Mouse (Mus musculus) forebrain, embryonic 12.5 days (tissue): ENCODE measurements around the gene Btrc. TPM values are rescaled to one million over a fixed set of nuclear protein-coding genes. Genes with fewer than 3 reads are reported as not detected.

ENCODE experiments used
- ATAC-seq: fragments of 200-750 bp; cut with Nextera tagmentation; 2 replicates; pipeline ENCODE4 v1.8.0; 2017; ENCODE audit warnings: moderate TSS enrichment; ENCODE audit not compliant: low FRiP score
- H3K27ac ChIP-seq: fragments of 300-500 bp; sonication (generic); 2 replicates; pipeline ENCODE4 v1.5.1; 2016; ENCODE audit warnings: mild to moderate bottlenecking
- H3K27me3 ChIP-seq: fragments of 300-500 bp; sonication (generic); 2 replicates; pipeline ENCODE4 v1.6.1; 2016; ENCODE audit warnings: mild to moderate bottlenecking
- H3K36me3 ChIP-seq: fragments of 300-500 bp; sonication (generic); replicated peaks from 2 replicates; pipeline ENCODE4 v1.6.1; 2016; ENCODE audit warnings: mild to moderate bottlenecking
- H3K4me1 ChIP-seq: fragments of 300-500 bp; sonication (generic); 2 replicates; pipeline ENCODE4 v1.6.1; 2016
- H3K4me2 ChIP-seq: fragments of 300-500 bp; sonication (generic); 2 replicates; pipeline ENCODE4 v1.6.1; 2016; ENCODE audit warnings: mild to moderate bottlenecking, moderate library complexity
- H3K4me3 ChIP-seq: fragments of 300-500 bp; sonication (generic); replicated peaks from 2 replicates; pipeline ENCODE4 v1.5.1; 2016; ENCODE audit warnings: mild to moderate bottlenecking
- H3K9ac ChIP-seq: fragments of 300-500 bp; sonication (generic); 2 replicates; pipeline ENCODE4 v1.6.1; 2016; ENCODE audit warnings: mild to moderate bottlenecking
- H3K9me3 ChIP-seq: fragments of 300-500 bp; sonication (generic); 2 replicates; pipeline ENCODE4 v1.6.1; 2016
- WGBS: fragments of 180-500 bp; shearing (Covaris S2); methylation state at CpG from one replicate; pipeline ENCODE4 v1.1.7; 2016; 5-methylcytosine and 5-hydroxymethylcytosine counted together
- polyA plus RNA-seq: library from polyadenylated mRNA; unstranded; fragments of >200 nt; fragmentation: Nextera tagmentation; extraction: Ambion mirVana; gene quantifications from 2 replicates; pipeline ENCODE4 v1.2.1, GENCODE M21; 2016

Gene Btrc
- polyA plus RNA-seq, 1 experiment from 2014 or later: 55.7 TPM

DNA sequence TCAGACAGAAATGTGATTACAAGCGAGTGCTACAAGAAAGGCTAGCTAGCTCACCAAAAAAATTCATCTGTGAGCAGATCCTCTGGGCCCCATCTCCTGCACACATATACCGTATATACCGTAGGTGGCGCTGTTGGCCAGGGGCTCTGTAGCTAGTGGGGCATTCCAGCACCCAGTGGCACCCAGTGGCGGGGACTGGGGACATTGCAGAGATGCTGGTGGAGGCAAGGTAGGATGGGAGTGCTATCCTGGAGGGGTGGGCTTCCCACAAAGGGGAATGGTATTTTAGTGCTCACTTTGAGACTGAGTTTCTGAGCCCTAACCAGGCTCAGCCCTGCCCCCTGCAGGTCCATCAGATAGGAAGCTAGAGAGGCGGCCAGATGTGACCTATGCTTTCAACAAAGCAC is 210.3 kb downstream of the Btrc start:
- Histone ChIP-seq H3K9ac (no peak overlapping the region), H3K4me2 (no peak overlapping the region), H3K4me3 (no peak overlapping the region), H3K9me3 (no peaks in the 10 kb centered on the region), H3K4me1 (peaks cover 16% of the 10 kb centered on the region), H3K27ac (no peak overlapping the region), H3K27me3 (peaks cover 78% of the 10 kb centered on the region), H3K36me3 (peaks cover 33% of the 10 kb centered on the region)
- ATAC-seq: peak; percentile 55; the same call in 1 of the 2 replicates
- WGBS: 17% methylated on average over 6 of the region's 6 CpGs

DNA sequence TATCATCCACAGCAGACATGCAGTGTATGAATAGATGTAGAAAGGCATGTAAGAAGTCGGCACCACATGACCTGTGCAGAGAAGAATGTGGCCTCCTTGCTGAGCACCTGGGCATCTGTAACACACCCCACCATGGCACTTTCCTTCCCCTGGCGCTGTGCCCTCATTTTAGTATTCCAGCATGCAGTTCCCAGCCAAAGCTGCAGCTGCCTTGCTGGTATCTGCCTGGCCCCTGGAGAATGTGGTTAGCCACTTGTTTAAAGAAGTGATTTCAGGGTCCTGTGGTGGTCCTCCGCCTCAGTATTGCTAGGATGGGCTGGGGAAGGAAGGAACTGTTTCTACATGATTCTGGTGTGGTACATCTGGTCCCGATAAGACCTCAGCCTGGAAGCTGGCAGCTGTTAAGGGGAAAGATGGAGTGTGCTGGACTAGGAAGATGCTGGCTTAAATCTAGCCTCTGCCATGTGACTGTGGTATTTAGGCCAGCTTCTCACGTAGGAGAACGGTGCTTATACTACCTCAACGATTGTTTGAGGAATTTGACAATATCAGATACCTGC is 210.9 kb downstream of the Btrc start:
- ATAC-seq: no peak
- Histone ChIP-seq H3K9ac (no peak overlapping the region), H3K4me1 (peaks cover 17% of the 10 kb centered on the region), H3K27ac (no peak overlapping the region), H3K36me3 (peaks cover 37% of the 10 kb centered on the region), H3K4me3 (no peak overlapping the region), H3K4me2 (no peak overlapping the region), H3K9me3 (no peaks in the 10 kb centered on the region), H3K27me3 (peaks cover 78% of the 10 kb centered on the region)
- 79% methylated on average over 7 of the region's 7 CpGs for whole genome bisulfite sequencing

DNA sequence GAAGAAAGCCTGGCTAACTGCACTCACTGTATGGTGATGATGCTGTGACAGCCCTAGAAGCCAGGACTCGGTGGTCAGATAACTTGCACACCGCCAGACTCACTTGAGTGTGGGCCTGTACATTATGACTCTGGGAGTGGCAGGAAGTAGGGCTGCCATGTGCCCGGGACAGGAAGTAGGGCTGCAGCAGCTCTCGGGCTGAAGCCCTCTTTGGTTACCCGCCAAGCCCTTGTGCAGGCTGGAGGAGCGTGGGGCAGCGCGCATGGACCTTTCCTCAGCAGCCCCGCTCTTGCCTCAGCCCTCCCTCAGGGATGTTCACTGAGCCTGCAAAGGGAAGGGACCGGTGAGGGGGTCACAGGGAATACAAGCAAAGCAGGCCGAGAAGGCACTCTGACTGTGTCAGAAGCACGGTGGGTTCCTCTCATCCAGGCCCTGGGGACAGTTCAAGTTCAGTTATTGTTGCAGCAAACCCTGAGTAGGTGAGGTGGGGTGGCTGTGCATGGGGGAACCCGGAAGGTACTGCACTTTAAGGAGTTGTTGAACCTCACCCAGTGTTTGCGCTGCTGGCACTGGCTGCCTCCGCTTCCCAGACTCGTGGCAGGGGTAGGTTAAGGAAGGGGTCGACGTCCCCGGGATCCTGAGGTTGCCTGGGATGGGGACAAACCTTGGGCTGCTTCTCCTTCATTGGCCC is 211.6 kb downstream of the Btrc start:
- no peak overlapping the region for H3K4me2 ChIP-seq
- H3K4me1 ChIP-seq: peaks cover 19% of the 10 kb centered on the region
- H3K27ac ChIP-seq: no peak overlapping the region
- H3K4me3 ChIP-seq: no peak overlapping the region
- no peaks in the 10 kb centered on the region for H3K9me3 ChIP-seq
- H3K36me3 ChIP-seq: peaks cover 37% of the 10 kb centered on the region
- no peak overlapping the region for H3K9ac ChIP-seq
- 55% methylated on average over 19 of the region's 19 CpGs for WGBS
- peaks cover 78% of the 10 kb centered on the region for H3K27me3 ChIP-seq
- no peak for ATAC-seq

DNA sequence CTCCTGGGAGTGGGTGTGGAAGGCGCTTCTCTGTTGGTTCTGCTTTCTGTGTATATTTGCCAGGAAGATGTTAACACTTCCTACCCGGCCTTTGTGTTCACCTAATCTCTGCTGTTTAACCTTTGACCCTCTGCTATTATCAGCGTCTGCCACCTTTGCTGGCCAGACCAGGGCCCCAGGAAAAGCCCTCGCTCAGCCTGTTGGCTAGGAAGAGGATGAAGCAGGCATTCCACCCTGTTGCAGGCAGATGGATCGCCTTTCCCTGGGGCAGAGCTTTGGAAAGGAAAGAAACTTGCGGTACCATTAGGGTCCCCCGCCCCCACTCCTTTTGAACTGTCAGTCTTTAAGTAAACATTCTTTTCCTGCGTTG is 212.1 kb downstream of the Btrc start:
- no peak for ATAC-seq
- no peaks in the 10 kb centered on the region for H3K9me3 ChIP-seq
- H3K4me3 ChIP-seq: no peak overlapping the region
- H3K27ac ChIP-seq: no peak overlapping the region
- peaks cover 25% of the 10 kb centered on the region for H3K4me1 ChIP-seq
- H3K4me2 ChIP-seq: no peak overlapping the region
- 6% methylated on average over 8 of the region's 8 CpGs for WGBS
- H3K9ac ChIP-seq: no peak overlapping the region
- H3K36me3 ChIP-seq: peaks cover 37% of the 10 kb centered on the region
- peaks cover 81% of the 10 kb centered on the region for H3K27me3 ChIP-seq

DNA sequence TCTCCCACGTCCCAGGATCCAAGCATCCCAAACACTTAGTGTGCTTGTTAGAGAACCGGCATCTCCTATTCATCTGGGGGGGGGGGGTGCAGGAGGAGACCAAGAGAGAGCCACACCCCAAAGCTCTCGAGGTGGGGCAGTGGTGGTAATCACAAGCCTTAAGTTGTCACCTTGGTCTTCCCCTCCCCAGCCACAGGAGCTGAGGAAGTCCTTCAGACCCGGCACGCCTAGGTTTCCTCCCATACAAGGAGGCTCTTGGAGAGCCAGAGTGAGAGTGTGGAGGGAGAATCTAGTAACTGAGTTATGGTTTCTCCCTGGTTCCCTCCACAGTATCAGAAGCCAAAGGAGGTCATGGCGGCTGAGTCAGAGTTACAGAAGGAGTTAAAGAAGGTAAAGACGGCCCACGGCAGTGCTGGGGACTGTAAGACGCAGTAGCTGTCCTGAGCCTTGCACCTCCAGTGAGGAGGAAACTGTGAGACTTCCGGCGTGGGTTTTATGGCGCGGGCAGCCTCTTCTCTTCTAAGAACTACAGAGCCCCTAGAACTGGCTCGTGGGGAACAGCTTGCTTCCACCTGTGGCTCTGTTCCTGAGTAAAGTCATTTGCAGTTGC is 213.7 kb downstream of the Btrc start:
- H3K27me3 ChIP-seq: peaks cover 77% of the 10 kb centered on the region
- no peak overlapping the region for H3K27ac ChIP-seq
- peaks cover 32% of the 10 kb centered on the region for H3K36me3 ChIP-seq
- 87% methylated on average over 14 of the region's 14 CpGs for WGBS
- no peak for ATAC-seq
- H3K4me2 ChIP-seq: no peak overlapping the region
- H3K4me3 ChIP-seq: no peak overlapping the region
- no peak overlapping the region for H3K9ac ChIP-seq
- peaks cover 4% of the 10 kb centered on the region; the same call in 1 of the 2 replicates for H3K9me3 ChIP-seq
- peaks cover 33% of the 10 kb centered on the region for H3K4me1 ChIP-seq

DNA sequence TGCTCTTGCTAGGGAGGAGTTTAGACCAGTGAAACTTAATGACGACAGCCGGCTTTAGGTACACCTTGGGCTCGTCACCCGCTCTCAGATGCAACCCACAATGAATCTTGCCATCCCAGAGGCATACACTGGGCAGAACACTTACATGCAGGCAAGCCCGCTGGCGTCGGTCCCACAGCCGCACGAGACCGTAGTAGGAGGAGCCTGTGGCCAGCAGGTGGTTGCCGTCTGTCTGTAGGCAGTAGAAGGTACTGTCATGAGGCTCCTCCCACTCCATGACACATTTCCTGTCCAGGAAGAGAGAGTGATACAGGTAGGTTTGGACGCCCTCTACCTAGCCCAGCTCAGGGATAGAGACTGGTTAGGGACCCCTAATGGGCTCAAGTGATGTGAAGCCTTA is 215.4 kb downstream of the Btrc start:
- H3K36me3 ChIP-seq: peaks cover 26% of the 10 kb centered on the region
- H3K27ac ChIP-seq: no peak overlapping the region
- H3K4me2 ChIP-seq: no peak overlapping the region
- no peak overlapping the region for H3K4me3 ChIP-seq
- no peak for ATAC-seq
- no peak overlapping the region for H3K9ac ChIP-seq
- H3K27me3 ChIP-seq: peaks cover 89% of the 10 kb centered on the region
- peaks cover 38% of the 10 kb centered on the region for H3K4me1 ChIP-seq
- peaks cover 4% of the 10 kb centered on the region; the same call in 1 of the 2 replicates for H3K9me3 ChIP-seq
- WGBS: 86% methylated on average over 12 of the region's 12 CpGs

DNA sequence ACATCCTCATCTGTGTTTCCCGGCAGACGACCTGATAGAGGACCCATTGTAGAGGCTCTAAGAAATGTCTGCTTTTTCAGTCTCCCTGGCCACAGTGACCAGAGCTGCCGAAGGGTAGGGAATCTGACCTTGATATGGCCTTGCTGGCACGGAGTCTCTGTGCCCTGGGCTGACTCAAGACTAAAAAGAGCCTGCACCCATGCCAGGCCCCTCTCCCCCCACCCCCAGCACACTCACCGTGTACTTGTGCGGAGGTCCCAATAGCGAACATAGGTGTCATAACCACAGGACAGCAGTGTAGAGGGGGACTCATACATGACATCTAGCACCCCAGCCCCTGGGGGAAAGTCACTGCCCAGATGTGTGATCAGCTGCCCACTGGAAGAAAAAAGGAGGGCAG is 215.9 kb downstream of the Btrc start:
- WGBS: 87% methylated on average over 7 of the region's 7 CpGs
- no peak overlapping the region for H3K4me3 ChIP-seq
- H3K9ac ChIP-seq: no peak overlapping the region
- H3K4me2 ChIP-seq: no peak overlapping the region
- ATAC-seq: no peak
- peaks cover 38% of the 10 kb centered on the region for H3K4me1 ChIP-seq
- H3K27me3 ChIP-seq: peaks cover 93% of the 10 kb centered on the region
- H3K27ac ChIP-seq: no peak overlapping the region
- peaks cover 4% of the 10 kb centered on the region; the same call in 1 of the 2 replicates for H3K9me3 ChIP-seq
- H3K36me3 ChIP-seq: peaks cover 26% of the 10 kb centered on the region

Other genes starting within 250 kb of the Btrc start
- gene Tlx1, start 213.1 kb upstream of the Btrc start, polyA plus RNA-seq: 0.11 TPM in 1 of 2 replicates, not detected in the other
- not detected in 2 replicates for gene Lbx1, start 127.9 kb upstream of the Btrc start, polyA plus RNA-seq
- gene Poll, start 196.8 kb downstream of the Btrc start, polyA plus RNA-seq: 18.1 and 18.2 TPM in 2 replicates
- gene Gm17018, start 196.9 kb downstream of the Btrc start, polyA plus RNA-seq: 45.5 and 47.1 TPM in 2 replicates